Mouse (Mus musculus): ENCODE measurements around the gene 0610010K14Rik. TPM values are rescaled to one million over a fixed set of nuclear protein-coding genes. Genes with fewer than 3 reads are reported as not detected.

The 0610010K14Rik gene
- polyA plus RNA-seq, 1 experiment from 2014 or later: 245 TPM

GRCm38 (mm10) chr11:70189319-70190134 lies 48.2 kb downstream of the 0610010K14Rik start:
- ATAC-seq (no peak), DNase-seq (ENCODE audit: low spot score) (no peak)
- WGBS: 88% methylated on average over 28 of the region's 28 CpGs
- Histone ChIP-seq H3K4me3 (ENCODE audit: low read depth, low read length) (no peak overlapping the region), H3K36me3 (ENCODE audit: control insufficient read depth, insufficient read depth, low read length) (no peaks in the 10 kb centered on the region), H3K27me3 (replicated peaks; ENCODE audit: control insufficient read depth, insufficient read depth, low read length) (no peaks in the 10 kb centered on the region), H3K27ac (ENCODE audit: low read depth, low read length) (no peak overlapping the region), H3K9ac (ENCODE audit: low read length) (no peak overlapping the region), H3K4me2 (ENCODE audit: low read length) (no peak overlapping the region), H3K4me1 (ENCODE audit: control insufficient read depth, insufficient read depth, low read length) (no peaks in the 10 kb centered on the region), H3K9me3 (replicated peaks; ENCODE audit: control insufficient read depth, low read length) (no peaks in the 10 kb centered on the region)

MicroRNA genes within 50 kb of the gene (microRNA counts, 519-probe panel; counts per million panel counts)
- microRNA mmu-miR-195 (3,318 counts per million, percentile 29 among the panel's probes with 10 or more counts), microRNA mmu-miR-497 (2,567 counts per million, percentile 15 among the panel's probes with 10 or more counts)

Small RNA genes lying within 50 kb of the gene (microRNA-seq; reads per million reads assigned to microRNA genes)
- gene Mir195a (912 reads per million, percentile 80 among the genes with 10 or more reads in this experiment), gene Mir497 (not detected), gene Mir497b (not detected)

Other genes starting within 250 kb of the 0610010K14Rik start
- 701 and 779 TPM in 2 replicates for gene Gabarap, start 246.8 kb downstream of the 0610010K14Rik start, polyA plus RNA-seq (2014; fragmentation: Nextera tagmentation; extraction: Ambion mirVana)
- gene Phf23, start 242.1 kb downstream of the 0610010K14Rik start, polyA plus RNA-seq (2014; fragmentation: Nextera tagmentation; extraction: Ambion mirVana): 49.4 and 49.6 TPM in 2 replicates
- 19.7 and 25.7 TPM in 2 replicates for gene Dvl2, start 237.3 kb downstream of the 0610010K14Rik start, polyA plus RNA-seq (2014; fragmentation: Nextera tagmentation; extraction: Ambion mirVana)
- 53.3 and 58.4 TPM in 2 replicates for gene Acadvl, start 222.5 kb downstream of the 0610010K14Rik start, polyA plus RNA-seq (2014; fragmentation: Nextera tagmentation; extraction: Ambion mirVana)
- 19.3 and 21.0 TPM in 2 replicates for gene Dlg4, start 221.0 kb downstream of the 0610010K14Rik start, polyA plus RNA-seq (2014; fragmentation: Nextera tagmentation; extraction: Ambion mirVana)
- gene Asgr1, start 183.8 kb downstream of the 0610010K14Rik start, polyA plus RNA-seq (2014; fragmentation: Nextera tagmentation; extraction: Ambion mirVana): 2.0 and 2.1 TPM in 2 replicates
- not detected in 2 replicates for gene Asgr2, start 145.3 kb downstream of the 0610010K14Rik start, polyA plus RNA-seq (2014; fragmentation: Nextera tagmentation; extraction: Ambion mirVana)
- gene Mgl2, start 107.6 kb downstream of the 0610010K14Rik start, polyA plus RNA-seq (2014; fragmentation: Nextera tagmentation; extraction: Ambion mirVana): 0.72 and 1.1 TPM in 2 replicates
- 0.63 and 0.97 TPM in 2 replicates for gene Clec10a, start 81.7 kb downstream of the 0610010K14Rik start, polyA plus RNA-seq (2014; fragmentation: Nextera tagmentation; extraction: Ambion mirVana)
- gene Slc16a11, start 25.2 kb downstream of the 0610010K14Rik start, polyA plus RNA-seq (2014; fragmentation: Nextera tagmentation; extraction: Ambion mirVana): 0.98 and 1.1 TPM in 2 replicates
- gene Slc16a13, start 16.9 kb downstream of the 0610010K14Rik start, polyA plus RNA-seq (2014; fragmentation: Nextera tagmentation; extraction: Ambion mirVana): 9.2 and 12.9 TPM in 2 replicates
- 4.5 and 6.3 TPM in 2 replicates for gene Bcl6b, start 8.1 kb downstream of the 0610010K14Rik start, polyA plus RNA-seq (2014; fragmentation: Nextera tagmentation; extraction: Ambion mirVana)
- gene Gm21988, start 1.9 kb upstream of the 0610010K14Rik start, polyA plus RNA-seq (2014; fragmentation: Nextera tagmentation; extraction: Ambion mirVana): 11.1 and 11.9 TPM in 2 replicates
- gene Rnasek, start 1.9 kb upstream of the 0610010K14Rik start, polyA plus RNA-seq (2014; fragmentation: Nextera tagmentation; extraction: Ambion mirVana): 235 and 238 TPM in 2 replicates
- 0.36 and 1.1 TPM in 2 replicates for gene Alox12, start 17.4 kb upstream of the 0610010K14Rik start, polyA plus RNA-seq (2014; fragmentation: Nextera tagmentation; extraction: Ambion mirVana)
- not detected in 2 replicates for gene Alox12e, start 84.7 kb upstream of the 0610010K14Rik start, polyA plus RNA-seq (2014; fragmentation: Nextera tagmentation; extraction: Ambion mirVana)
- not detected in 2 replicates for gene Alox15, start 114.1 kb upstream of the 0610010K14Rik start, polyA plus RNA-seq (2014; fragmentation: Nextera tagmentation; extraction: Ambion mirVana)
- 21.4 and 32.5 TPM in 2 replicates for gene Pelp1, start 172.1 kb upstream of the 0610010K14Rik start, polyA plus RNA-seq (2014; fragmentation: Nextera tagmentation; extraction: Ambion mirVana)
- 47.4 and 49.2 TPM in 2 replicates for gene Arrb2, start 194.7 kb upstream of the 0610010K14Rik start, polyA plus RNA-seq (2014; fragmentation: Nextera tagmentation; extraction: Ambion mirVana)
- 49.2 and 54.3 TPM in 2 replicates for gene Med11, start 214.0 kb upstream of the 0610010K14Rik start, polyA plus RNA-seq (2014; fragmentation: Nextera tagmentation; extraction: Ambion mirVana)
- gene Zmynd15, start 221.5 kb upstream of the 0610010K14Rik start, polyA plus RNA-seq (2014; fragmentation: Nextera tagmentation; extraction: Ambion mirVana): 0.19 and 0.42 TPM in 2 replicates
- gene Cxcl16, start 222.1 kb upstream of the 0610010K14Rik start, polyA plus RNA-seq (2014; fragmentation: Nextera tagmentation; extraction: Ambion mirVana): 1.5 and 1.9 TPM in 2 replicates